7 mouse cellular contexts compared by ENCODE assay signal in the genomic region with DNA sequence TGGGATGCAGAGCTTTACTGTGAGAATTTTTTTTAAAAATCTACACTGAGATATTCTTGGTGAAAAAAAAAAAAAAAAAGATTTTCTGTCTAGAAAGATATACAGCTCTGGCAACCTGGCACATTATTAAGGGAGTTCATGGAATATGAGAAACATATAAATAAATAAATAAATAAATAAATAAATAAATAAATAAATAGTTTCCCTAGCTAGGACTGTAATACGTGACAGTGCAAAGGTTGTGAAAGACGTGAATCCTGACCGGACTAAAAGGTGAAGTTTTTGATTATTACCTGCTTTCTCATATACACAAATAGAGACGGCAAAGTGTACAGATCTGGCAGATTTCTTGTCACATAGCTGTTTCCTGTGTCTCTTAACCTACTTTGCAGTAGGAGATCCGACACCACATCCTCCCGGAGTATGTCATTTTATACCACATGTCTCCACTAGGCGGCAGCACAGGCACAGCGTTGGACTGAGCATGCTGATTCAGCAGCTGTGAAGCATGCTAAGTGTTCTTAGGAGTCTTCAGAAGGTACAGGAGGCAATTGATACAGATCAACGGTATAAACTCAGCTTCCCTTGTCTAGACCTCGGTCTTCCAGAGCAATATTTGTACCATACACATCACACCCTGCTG. TPM values are rescaled to one million over a fixed set of nuclear protein-coding genes. Genes with fewer than 3 reads are reported as not detected.
DNase-seq lines count a peak whose midpoint lies in the region; ATAC-seq and TF ChIP-seq lines count a peak whose summit lies in the region.

No protein-coding gene starts in this region.

- peak; percentile 72; the same call in 1 of the 2 replicates for TF ChIP-seq CTCF in small intestine, adult 2 months (IDR thresholded peaks at IDR 0.05; ENCODE audit: extremely low read depth, insufficient read length, insufficient replicate concordance, low read depth, low read length)

- DNase-seq in adrenal gland, adult 2 months: peak; percentile 72
- DNase-seq in embryo, embryonic 10.5 days (ENCODE audit: low spot score): peak; percentile 92
- peak; percentile 26 for DNase-seq in gastrocnemius, postnatal 25 days
- DNase-seq in kidney, adult 11 months: peak; percentile 32
- peak; percentile 93 for DNase-seq in left cerebral cortex, postnatal 4 days

- no peak overlapping the region for H3K27ac ChIP-seq in midbrain, embryonic 12.5 days (replicated peaks)
- no peak overlapping the region for H3K27ac ChIP-seq in small intestine, adult 2 months (ENCODE audit: insufficient read depth, low read depth, low read length)

- 27% methylated on average over 10 of the region's 10 CpGs for WGBS in midbrain, embryonic 12.5 days
- 25% methylated on average over 10 of the region's 10 CpGs for WGBS in small intestine, adult 2 months

- no peak overlapping the region for H3K4me3 ChIP-seq in midbrain, embryonic 12.5 days
- no peak overlapping the region for H3K4me3 ChIP-seq in small intestine, adult 2 months (ENCODE audit: low read depth, low read length)

- no peak overlapping the region for H3K4me2 ChIP-seq in midbrain, embryonic 12.5 days (replicated peaks)

- TF ChIP-seq POLR2A in small intestine, adult 2 months (IDR thresholded peaks at IDR 0.05; ENCODE audit: low read depth, low read length): no peak

- no peaks in the 10 kb centered on the region for H3K9me3 ChIP-seq in midbrain, embryonic 12.5 days

- ATAC-seq in midbrain, embryonic 12.5 days (ENCODE audit: low FRiP score, low read depth): peak; percentile 62

- H3K27me3 ChIP-seq in midbrain, embryonic 12.5 days: no peaks in the 10 kb centered on the region
- no peaks in the 10 kb centered on the region for H3K27me3 ChIP-seq in small intestine, adult 2 months (ENCODE audit: control insufficient read depth, insufficient read depth, low read length)

- H3K9ac ChIP-seq in midbrain, embryonic 12.5 days (replicated peaks): no peak overlapping the region

- H3K4me1 ChIP-seq in midbrain, embryonic 12.5 days: peaks cover 12% of the 10 kb centered on the region
- no peaks in the 10 kb centered on the region for H3K4me1 ChIP-seq in small intestine, adult 2 months (ENCODE audit: control insufficient read depth, insufficient read depth, insufficient read length, low read length)

- no peaks in the 10 kb centered on the region for H3K36me3 ChIP-seq in midbrain, embryonic 12.5 days
- H3K36me3 ChIP-seq in small intestine, adult 2 months (ENCODE audit: control insufficient read depth, insufficient read depth, low read length): no peaks in the 10 kb centered on the region

- intact Hi-C loops in left cerebral cortex, postnatal 4 days (cut with DNase I): loop anchor here (2.0 to 5.0 kb wide), 2 partner anchors 221 to 456 kb away; no protein-coding TSS in a partner anchor

RNA-seq across cellular contexts. Expression of a gene that starts 2.5 kb away (rescaled TPM):
- total RNA-seq in adrenal gland, adult 2 months (2021): under 1 TPM in 1 of 2 experiments, not detected in 1; 0.17 TPM
- polyA plus RNA-seq in adrenal gland, adult 2 months (2012; rRNA removed): 0.04 TPM in 1 of 2 replicates, not detected in the other
- total RNA-seq in gastrocnemius, postnatal 25 days (2021): not detected
- 10 to 100 TPM; 63.2 to 65.5 TPM for total RNA-seq in left cerebral cortex, postnatal 4 days (2021)
- polyA plus RNA-seq in midbrain, embryonic 12.5 days (2016; fragmentation: Nextera tagmentation; extraction: Ambion mirVana): 8.3 and 8.7 TPM in 2 replicates
- not detected in 2 replicates for polyA plus RNA-seq in small intestine, adult 2 months (2012; rRNA removed)

Comparison
In these comparisons a context has a peak if more than half of its experiments do, and no peak if none do; other contexts are left out.
1. DNase-seq: peak in every context shown above with its lines; median percentile 93 in left cerebral cortex, postnatal 4 days; 92 in embryo, embryonic 10.5 days; 72 in adrenal gland, adult 2 months; 32 in kidney, adult 11 months; 26 in gastrocnemius, postnatal 25 days.
2. RNA of a gene that starts 2.5 kb away (total RNA-seq): 63.2 to 65.5 TPM in left cerebral cortex, postnatal 4 days; 0.17 TPM in adrenal gland, adult 2 months and not detected in gastrocnemius, postnatal 25 days; every median in the first group is over 10 times any median in the second.